Mouse (Mus musculus) myocyte (in vitro differentiated cells): ENCODE results near the gene Polr2m.

Source experiments
- CEBPB ChIP-seq: IDR thresholded peaks from 2 replicates; pipeline ENCODE4 v1.6.1; 2011; ENCODE audit warnings: mild to moderate bottlenecking, moderate library complexity; ENCODE audit not compliant: poor library complexity, insufficient read depth, severe bottlenecking
- E2F4 ChIP-seq: IDR thresholded peaks from one replicate; pipeline ENCODE4 v1.6.1; 2011; ENCODE audit warnings: mild to moderate bottlenecking, control low read depth, moderate library complexity; ENCODE audit not compliant: insufficient read depth
- MAX ChIP-seq: IDR thresholded peaks from one replicate; pipeline ENCODE4 v1.6.1; 2011; ENCODE audit warnings: low read depth, mild to moderate bottlenecking, control low read depth
- POLR2A ChIP-seq: IDR thresholded peaks from one replicate; pipeline ENCODE4 v1.6.1; 2011; ENCODE audit warnings: low read depth, mild to moderate bottlenecking, control low read depth, moderate library complexity; ENCODE audit not compliant: insufficient read length
- POLR2AphosphoS2 ChIP-seq: IDR thresholded peaks from one replicate; pipeline ENCODE4 v1.6.1; 2011; ENCODE audit warnings: low read depth, control low read depth; ENCODE audit not compliant: insufficient read length
- REST ChIP-seq: IDR thresholded peaks from one replicate; pipeline ENCODE4 v1.6.1; 2011; ENCODE audit warnings: mild to moderate bottlenecking, control low read depth, moderate library complexity; ENCODE audit not compliant: insufficient read depth, insufficient read length
- SRF ChIP-seq: IDR thresholded peaks from one replicate; pipeline ENCODE4 v1.6.1; 2011; ENCODE audit warnings: low read depth; ENCODE audit not compliant: control insufficient read depth, insufficient read length
- TCF12 ChIP-seq: IDR thresholded peaks from one replicate; pipeline ENCODE4 v1.6.1; 2011; ENCODE audit warnings: mild to moderate bottlenecking, control low read depth; ENCODE audit not compliant: poor library complexity, insufficient read depth, severe bottlenecking
- TCF3 ChIP-seq: IDR thresholded peaks from one replicate; pipeline ENCODE4 v1.6.1; 2011; ENCODE audit warnings: low read depth, control low read depth; ENCODE audit not compliant: insufficient read length

DNA sequence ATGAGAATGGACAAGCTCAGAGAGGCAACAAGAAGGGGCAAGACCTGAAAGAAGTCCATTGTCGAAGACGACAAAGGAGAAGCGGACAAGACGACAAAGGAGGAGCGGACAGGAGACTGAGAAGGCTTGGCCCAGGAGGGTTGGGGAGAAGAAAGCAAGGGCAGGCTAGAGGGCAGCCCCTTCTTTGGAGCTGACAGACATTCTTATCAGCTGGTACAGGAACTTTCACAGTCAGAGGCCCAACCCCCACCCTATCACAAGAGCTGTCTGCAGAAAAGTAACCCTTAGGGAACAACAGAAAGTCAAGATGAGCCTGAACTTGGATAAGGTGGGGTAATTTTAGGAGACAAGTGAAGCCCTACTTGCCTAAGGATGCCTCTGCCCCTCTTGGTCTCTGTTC, 32.4 kb downstream of the Polr2m start:
- no peak for TF ChIP-seq POLR2A
- no peak for TF ChIP-seq E2F4
- TF ChIP-seq MAX: no peak
- TF ChIP-seq SRF: no peak
- no peak for TF ChIP-seq TCF12
- no peak for TF ChIP-seq CEBPB
- TF ChIP-seq TCF3: no peak
- no peak for TF ChIP-seq REST
- no peak for TF ChIP-seq POLR2AphosphoS2
